Mouse (Mus musculus) telencephalon, adult 2 months (tissue): ENCODE measurements around the gene Dlx6.

Experiments used
- DNase-seq: peaks from one replicate; pipeline ENCODE4 v3.0.0-alpha.2; 2011; ENCODE audit warnings: low read depth, low spot score

Dlx6 gene

DNA sequence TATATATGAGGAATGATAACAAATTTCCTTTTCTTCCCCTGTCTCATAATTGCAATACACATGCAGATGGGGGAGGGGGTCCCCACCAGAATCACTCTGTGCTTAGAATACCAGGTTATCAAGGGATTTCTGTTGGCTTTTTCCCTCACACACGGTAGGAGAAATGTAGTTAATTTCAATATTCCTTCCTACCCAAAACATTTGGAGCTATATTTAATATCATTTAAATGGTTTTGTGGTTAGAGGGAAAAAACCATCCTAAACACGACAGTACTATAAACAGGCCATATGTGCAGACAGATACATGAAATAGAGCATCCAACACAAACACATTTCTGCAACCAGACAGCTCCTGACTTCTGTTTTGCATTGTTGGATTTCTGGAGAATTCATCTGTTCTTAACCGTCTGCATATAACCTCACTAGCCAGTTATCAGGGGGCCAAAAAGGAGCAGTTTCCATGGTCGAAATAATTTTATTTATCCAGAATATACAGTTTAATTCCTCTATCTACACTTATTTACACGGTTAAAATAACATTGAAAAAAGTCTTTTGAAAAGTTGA lies 14.3 kb downstream of the Dlx6 start:
- DNase-seq: no peak

DNA sequence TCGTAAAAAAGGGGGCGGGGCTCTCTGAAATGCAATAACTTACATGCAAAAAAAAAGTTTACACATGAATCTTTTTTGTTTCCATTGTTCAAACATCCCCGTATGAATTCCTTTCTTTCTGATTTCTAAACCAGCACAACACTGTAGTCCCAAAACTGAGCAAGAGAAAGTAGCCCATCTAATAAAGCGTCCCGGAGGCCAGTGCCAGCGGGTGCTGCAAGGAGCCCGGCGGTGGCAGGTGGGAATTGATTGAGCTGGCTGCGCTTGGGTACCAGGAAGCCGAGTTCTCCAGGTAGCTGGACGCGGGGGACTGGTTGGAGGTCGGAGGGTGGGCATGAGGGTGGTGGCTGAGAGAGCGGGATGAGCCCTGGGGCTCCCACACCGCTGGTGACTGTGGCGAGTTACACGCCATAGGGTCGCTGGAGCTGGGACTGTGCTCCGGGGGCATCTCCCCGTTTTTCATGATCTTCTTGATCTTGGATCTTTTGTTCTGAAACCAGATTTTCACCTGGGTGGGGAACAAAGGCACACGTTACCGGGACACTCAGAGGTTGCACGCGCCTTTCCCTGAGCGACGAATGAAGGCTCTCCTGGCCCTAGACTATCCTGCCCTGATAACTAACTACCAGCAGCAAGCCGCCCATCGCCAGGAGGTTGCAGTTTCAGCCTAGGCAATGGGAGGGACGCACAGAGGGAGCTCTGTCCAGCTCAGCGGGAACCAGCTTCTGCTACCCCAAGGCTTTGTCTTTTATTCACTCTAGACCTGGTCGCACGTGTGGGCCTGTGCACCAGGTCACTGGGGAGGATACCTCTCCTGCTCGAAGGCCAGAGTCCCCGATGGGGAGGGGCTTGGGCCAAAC lies 15.1 kb downstream of the Dlx6 start:
- no peak for DNase-seq

DNA sequence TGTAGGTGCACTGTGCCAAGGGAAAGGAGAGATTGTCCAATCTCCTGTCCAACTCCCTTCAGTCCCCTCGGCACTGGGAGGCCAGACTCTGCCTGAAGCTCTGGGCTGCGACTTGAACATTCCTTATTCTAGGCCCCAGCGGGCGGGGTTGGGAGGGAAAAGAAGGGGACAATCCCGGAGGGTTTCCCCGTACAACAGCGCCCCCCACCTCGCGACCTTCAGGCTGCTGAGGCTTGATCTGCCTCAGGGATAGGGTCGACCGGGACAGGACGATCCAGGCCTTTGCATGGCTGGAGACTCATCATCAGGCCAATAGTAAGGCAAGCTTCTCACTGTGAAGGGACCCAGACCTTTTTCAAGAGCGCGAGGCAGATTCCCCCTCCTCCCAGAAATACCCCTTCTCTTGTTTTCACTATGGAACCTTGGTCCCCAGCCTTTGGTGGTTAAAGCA lies 15.7 kb downstream of the Dlx6 start:
- no peak for DNase-seq

DNA sequence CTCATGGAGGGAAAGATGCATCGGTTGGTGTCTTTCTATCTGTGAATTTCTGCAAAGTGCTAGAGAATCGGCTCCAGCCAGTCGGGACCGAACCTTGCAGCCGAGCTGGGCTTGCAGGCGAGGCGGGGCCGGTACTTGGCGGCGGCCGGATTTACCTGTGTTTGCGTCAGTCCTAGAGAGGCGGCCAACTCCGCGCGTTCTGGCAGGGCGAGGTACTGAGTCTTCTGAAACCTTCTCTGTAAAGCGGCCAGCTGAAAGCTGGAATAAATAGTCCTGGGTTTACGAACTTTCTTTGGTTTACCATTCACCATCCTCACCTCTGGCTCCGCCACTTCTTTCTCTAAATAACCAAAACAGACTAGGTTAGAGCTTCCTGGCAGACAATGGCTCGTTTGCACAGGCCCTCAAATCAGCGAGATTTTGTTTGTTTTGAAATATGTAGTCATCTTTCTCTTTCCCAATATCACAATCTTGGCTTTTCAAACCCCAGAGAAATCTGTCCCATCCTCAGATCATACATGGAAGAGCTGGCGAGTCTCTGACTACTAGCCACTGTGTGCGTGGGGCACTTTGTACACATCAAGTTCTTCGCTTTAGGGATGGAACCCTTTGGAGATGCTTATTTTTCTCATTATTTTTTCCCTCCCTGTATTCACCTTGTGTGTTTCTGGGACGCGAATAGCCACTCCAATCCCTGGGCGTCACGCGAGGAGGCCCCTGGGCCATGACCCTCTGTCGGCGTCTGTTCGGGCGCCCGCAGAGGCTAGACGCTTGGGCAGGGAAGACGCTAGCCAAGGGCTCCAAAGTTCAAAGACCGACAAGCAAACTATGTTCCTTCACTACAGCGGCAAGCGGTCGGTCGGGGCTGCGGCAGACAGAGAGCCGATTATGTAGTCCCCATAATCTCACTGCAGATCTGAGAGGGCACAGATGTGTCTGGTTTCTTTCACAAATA lies 16.5 kb downstream of the Dlx6 start:
- DNase-seq: no peak

DNA sequence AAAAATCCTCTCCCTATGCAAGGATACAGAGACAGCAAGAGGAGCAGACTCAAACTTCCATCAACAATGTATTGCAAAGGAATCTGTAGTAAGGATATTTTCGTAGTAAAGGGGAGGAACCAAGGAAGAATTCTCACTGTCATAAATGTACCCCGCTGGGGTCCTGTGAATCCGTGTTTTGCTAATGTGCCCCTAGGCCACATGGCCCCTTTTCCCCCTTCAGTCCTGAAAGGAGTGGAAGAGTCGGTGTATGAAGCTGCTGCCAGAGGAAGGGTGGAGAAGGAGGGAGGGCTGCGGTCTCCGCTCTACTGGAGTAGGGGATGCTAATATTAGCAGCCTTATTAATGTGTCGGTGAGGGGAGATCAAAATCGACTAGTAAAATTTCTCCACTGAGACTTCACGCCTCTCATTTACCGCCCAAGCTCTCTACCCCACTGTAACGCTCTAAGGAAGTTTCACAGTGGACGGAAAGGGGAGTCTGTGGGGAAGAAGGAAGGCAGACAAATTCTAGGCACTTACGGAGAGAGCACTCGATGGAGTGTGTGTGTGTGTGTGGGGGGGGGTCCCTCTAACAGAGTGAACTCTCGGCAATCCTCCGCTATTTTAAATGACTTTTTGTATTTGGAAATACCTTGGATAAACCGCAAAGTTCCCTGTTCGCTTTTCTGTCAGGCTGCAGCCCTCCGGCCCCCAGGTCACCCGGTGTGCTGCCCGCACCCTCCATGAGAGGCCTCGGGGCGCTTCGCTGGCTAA lies 17.4 kb downstream of the Dlx6 start:
- no peak for DNase-seq

DNA sequence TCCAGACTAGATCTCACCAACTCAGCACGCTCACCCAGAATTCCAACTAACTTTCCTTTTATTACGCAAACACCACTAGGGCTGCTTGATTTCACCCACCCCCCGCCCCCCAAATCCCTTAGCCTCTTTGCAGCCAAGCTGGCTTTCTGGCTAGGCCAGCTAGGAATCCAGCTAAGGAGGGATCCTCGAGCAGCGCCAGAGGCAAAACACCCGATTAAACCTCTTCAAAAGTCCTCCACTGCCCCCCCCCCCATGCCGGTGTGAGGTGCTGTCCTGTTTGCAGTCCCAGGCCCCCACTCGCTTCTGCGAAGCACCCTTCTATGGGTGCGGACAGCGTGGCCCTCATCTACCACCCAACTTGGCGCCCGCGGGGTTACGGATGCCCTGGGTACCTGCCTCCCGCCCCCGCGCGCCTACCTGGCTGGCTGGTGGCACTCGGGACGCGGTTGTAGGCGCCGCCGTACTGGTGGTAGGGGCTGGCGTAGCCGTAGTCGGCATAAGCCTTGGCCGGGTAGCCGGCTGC lies 18.0 kb downstream of the Dlx6 start:
- DNase-seq: no peak

DNA sequence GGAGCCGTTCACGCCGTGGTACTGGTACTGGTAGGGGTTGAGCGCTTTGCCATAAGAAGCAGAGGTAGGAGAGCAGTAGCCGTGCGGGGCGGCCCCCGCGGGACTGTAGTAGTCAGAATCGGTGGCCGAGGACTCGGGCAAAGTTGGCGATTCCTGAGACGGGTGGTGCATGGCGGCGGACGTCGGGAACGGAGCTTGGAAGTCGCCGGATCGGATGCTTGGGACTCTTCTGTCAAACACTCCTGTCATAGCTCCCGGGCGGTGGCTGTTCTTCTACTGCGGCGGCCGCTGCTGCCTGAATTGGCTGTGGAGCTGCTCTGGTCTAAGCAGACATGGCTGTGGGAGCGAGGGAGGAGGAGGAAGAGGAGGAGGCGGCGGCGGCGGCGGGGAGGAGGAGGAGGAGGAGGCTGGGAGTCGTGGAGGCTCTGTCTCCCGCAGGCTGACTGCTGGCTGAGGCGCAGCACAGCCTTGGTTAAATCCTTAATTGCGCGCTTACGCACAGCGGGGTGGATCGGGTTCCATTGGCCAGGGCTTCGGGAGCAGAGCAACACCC lies 18.6 kb downstream of the Dlx6 start, which contains the start of gene Dlx5:
Gene Dlx5, minus strand, starts transcription at position 448 of the 553 bp plus-strand sequence.
- DNase-seq: no peak

DNA sequence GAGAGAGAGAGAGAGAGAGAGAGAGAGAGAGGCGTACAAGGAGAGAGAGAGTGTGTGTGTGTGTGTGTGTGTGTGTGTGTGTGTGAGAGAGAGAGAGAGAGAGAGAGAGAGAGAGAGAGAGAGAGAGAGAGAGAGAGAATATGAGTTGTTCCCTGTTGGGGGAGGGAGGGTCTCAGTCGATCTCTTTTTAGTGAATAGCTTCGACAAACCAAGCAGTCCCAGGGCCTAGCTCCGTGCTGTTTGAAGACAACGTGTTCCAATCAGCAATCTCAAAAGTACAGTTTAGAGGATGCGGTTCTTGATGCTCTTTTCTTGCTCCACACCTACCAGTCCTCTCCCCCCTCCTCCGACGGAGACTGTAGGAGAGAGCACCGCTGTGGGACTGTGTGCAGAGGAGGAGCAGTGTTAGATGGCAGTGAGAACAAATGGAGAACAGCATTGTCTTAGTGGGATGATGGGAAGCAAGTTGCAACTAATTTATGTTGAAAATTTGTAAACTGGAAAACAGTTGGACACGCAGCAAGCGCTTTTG lies 19.2 kb downstream of the Dlx6 start:
- DNase-seq: no peak

DNA sequence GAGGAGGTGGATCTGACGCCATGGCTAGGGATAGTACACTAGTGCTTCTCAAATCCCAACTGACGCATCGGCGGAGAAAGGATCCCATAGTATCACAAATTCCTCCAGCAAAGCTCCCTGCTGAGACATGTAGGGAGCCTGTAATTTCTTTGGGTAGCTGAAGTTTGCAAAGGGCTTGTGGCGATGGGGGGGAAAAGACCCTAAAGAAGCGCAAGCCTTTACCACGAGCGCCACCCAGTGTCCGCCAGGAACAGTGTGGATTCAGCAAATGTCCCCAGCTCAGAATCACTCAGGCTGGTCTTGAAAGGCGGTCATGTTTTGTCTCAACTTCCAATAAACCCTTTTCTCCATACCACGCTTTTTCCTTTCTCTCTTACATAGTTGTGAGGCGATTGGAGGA lies 21.8 kb downstream of the Dlx6 start:
- no peak for DNase-seq

DNA sequence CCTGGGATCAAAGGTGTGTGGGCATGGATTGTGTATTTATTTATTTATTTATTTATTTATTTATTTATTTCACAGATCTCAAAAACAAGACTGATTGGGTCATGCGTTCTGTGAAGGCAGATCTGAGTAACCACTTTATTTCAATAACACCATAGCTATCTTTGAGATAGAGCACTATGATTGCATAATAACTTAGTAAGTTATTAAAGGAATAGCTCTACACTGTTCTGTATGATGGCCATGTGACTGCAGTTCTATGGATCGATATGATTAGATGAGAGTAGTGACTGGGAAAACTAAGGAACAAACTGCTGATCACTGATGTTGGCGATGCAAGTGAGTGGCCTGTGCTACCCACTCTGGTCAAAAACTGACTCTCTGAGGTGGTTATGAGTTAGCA lies 23.1 kb downstream of the Dlx6 start:
- no peak for DNase-seq

DNA sequence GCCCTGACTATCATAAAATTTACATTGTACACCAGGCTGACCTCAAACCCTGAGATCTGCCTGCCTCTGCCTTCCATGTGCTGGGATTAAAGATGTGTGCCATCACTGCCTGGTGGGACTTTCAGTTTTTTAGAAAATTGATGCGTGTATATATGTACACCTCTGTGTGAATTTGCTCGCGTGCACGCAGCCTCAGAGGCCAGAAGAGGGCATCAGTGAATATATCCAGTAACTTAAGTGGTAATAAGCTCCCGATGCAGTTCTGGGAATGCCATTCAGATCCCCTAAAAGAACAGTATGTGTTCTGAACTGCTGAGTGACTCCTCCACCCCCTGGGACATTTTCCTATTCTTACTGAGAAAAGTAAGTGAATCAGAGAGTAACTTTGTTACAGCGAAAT lies 26.9 kb downstream of the Dlx6 start:
- no peak for DNase-seq

DNA sequence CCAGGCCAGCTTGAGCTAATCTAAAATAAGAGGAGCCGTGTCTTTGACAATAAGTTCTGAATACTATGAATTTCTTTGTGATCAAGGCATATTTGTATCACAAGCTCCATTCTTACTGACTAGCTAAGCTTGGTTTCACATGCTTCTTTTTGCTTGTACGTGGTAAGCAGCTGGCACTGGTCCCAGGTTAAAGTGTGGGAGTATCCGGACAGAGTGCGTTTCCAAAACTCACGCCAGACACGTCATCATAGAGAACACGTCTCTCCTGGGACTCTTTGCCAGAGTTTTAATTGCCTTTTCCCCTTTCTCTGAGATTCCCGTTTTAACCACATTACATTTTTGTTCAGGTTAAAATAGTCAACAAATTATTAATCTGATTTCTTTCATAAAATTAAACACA lies 46.5 kb downstream of the Dlx6 start:
- no peak for DNase-seq

DNA sequence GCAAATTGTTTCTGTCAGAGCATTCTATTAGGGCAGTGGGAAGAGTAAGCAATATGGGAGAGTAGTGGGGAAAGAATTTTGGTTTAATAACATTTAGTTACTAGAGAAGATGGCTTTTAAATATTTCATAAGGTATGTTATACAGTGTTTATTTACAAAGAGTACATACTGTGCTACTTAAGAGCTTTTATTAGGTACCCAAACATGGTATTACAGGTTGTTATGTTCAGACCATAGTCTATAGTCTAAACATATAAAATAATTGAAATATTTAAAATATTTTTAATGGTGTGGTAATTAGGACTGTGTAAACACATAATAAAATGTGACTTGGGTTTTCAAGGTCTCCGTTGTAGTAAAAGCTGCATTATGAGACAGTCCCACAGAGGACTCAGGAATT lies 51.2 kb downstream of the Dlx6 start:
- DNase-seq: no peak

DNA sequence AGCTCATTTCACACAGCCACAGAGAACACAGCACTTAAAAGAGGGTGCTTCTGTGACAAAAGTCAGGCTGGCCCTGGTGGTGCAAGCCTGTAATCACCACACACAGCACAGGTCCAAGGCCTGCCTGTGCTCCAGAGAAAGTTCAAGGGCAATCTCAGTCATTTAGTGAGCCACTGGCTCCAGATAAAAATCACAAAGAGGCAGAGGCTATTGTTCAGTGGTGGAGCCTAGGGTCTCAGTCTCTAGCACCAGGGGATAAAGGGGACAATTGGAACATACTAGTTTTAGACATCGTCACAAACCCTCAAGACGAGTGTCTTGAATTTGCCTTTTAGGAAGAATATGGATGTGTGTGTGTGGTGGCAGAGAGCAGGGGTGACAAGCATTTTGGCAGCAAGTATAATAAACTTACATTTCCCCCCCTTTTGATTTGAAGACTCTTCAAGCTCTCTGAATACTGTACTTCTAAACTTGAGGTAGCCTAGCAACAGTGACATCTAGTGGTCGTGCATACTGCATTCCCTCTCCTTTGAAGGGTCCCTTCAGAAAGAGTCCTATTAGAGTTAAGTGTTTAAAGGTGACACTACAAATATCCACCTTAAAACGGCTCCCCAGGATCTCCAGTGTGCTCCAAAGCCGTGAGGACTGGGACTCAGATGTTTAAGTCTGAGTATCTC lies 51.9 kb downstream of the Dlx6 start:
- DNase-seq: peak; percentile 23

DNA sequence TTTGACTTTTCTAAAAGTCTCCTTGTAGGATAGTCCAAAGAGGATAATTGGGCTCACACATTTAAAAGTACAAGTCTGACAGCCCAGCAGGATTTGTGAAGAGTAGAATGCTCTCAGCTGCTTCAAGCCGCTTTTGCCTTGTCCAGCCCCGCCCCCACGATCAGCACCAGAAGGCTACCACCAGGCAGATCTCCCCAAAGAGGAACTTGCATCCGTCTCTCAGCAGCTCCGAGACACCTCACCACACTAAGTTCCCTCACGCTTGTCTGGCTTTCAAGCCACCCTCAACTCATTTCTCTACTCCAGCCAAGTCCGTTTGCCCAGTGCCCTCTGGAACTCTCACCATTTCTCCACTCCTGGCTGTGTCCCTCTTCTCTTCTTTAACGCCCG lies 52.4 kb downstream of the Dlx6 start:
- no peak for DNase-seq

DNA sequence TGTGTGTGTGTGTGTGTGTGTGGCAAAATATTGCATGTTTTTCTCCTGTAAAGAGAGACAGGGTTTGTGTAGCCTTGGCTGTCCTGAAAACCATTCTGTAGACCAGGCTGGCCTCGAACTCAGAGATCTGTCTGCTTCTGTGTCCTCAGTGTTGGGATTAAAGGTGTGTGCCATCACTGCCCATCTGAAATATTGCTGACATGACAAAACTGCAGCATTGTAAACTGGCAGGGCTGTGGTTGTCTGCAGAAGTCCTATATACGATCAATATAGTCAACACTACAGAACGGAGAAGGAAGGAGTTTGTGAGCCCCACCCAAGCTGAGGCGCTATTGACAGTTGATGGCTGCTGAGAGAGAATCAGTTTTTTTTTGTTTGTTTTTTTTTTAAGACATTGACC lies 54.2 kb downstream of the Dlx6 start:
- no peak for DNase-seq
